Mouse (Mus musculus): ENCODE data around the gene Pla2g2d.

Pla2g2d gene

DNA sequence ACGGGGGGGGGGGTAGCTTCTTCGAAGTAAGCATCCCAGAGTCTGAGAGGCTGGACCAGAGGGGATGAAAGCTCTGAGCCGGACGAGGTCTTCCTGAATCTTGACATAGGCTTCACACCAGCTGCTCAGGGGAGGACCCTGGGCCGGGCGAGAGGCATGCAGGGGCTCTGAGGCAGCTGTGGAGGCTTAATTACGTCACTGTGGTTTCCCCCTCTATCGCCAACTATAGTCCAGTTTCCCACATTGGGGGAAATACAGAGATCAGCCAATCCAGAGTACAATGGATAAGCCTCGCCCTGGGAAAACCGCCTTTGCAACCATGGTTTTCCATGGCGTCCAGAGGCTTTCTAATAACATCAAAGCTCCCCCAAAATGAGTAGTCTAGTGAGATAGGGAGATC lies 51.6 kb downstream of the Pla2g2d start:
- DNase-seq: no peak

Measured in lung, postnatal 4 days (tissue).